Mouse (Mus musculus): ENCODE results near the gene Apol9b.

The Apol9b gene

GRCm38 (mm10) chr15:77775186-77775963, 46.5 kb downstream of the Apol9b start:
- DNase-seq (ENCODE audit: low spot score in 2 of 2), result peak; percentile 65 to 90

GRCm38 (mm10) chr15:77782449-77783014, 53.7 kb downstream of the Apol9b start:
- peak in 1 of 2 experiments; percentile 67 for DNase-seq (ENCODE audit: low spot score in 2 of 2)

GRCm38 (mm10) chr15:77784039-77784824, 55.4 kb downstream of the Apol9b start:
- DNase-seq (ENCODE audit: low spot score in 2 of 2), result no peak

GRCm38 (mm10) chr15:77785807-77786206, 57.0 kb downstream of the Apol9b start:
- DNase-seq (ENCODE audit: low spot score in 2 of 2), result no peak

All from thymus, postnatal 10 days (tissue).